27 mouse cellular contexts compared by ENCODE assay signal in genomic region chr3:133554552-133555067, GRCm38 (mm10).
"Had no signal": no experiment of that assay in that cellular context is flagged by ENCODE, and none has a peak within 500 bp of the region (broad histone marks: within the 10 kb centered on the region; RNA-seq: fewer than 3 reads in every experiment).

No protein-coding gene starts in this region.

- H3K4me2 ChIP-seq: embryonic facial prominence, embryonic 12.5 days; embryonic facial prominence, embryonic 13.5 days; embryonic facial prominence, embryonic 15.5 days; forebrain, embryonic 12.5 days; forebrain, embryonic 13.5 days; forebrain, embryonic 15.5 days had no signal

- H3K4me1 ChIP-seq: embryonic facial prominence, embryonic 13.5 days; embryonic facial prominence, embryonic 15.5 days; forebrain, embryonic 10.5 days; forebrain, embryonic 12.5 days; forebrain, embryonic 13.5 days; forebrain, embryonic 15.5 days had no signal

- H3K9me3 ChIP-seq: embryonic facial prominence, embryonic 10.5 days; embryonic facial prominence, embryonic 12.5 days; embryonic facial prominence, embryonic 13.5 days; embryonic facial prominence, embryonic 15.5 days; forebrain, embryonic 10.5 days; forebrain, embryonic 12.5 days; forebrain, embryonic 13.5 days; forebrain, embryonic 15.5 days had no signal

- H3K4me3 ChIP-seq: embryonic facial prominence, embryonic 10.5 days; embryonic facial prominence, embryonic 12.5 days; embryonic facial prominence, embryonic 13.5 days; embryonic facial prominence, embryonic 15.5 days; erythroblast, embryonic 14.5 days; forebrain, embryonic 10.5 days; forebrain, embryonic 12.5 days; forebrain, embryonic 13.5 days; forebrain, embryonic 15.5 days; gastrocnemius, adult 2 months; heart, adult 2 months had no signal

- H3K27me3 ChIP-seq: embryonic facial prominence, embryonic 12.5 days; embryonic facial prominence, embryonic 13.5 days; embryonic facial prominence, embryonic 15.5 days; forebrain, embryonic 12.5 days; forebrain, embryonic 13.5 days; forebrain, embryonic 15.5 days had no signal

- H3K9ac ChIP-seq: embryonic facial prominence, embryonic 12.5 days; embryonic facial prominence, embryonic 13.5 days; embryonic facial prominence, embryonic 15.5 days; forebrain, embryonic 12.5 days; forebrain, embryonic 13.5 days; forebrain, embryonic 15.5 days; forebrain, postnatal 0 days had no signal

- H3K36me3 ChIP-seq: embryonic facial prominence, embryonic 10.5 days; embryonic facial prominence, embryonic 12.5 days; embryonic facial prominence, embryonic 13.5 days; embryonic facial prominence, embryonic 15.5 days; forebrain, embryonic 10.5 days; forebrain, embryonic 12.5 days; forebrain, embryonic 15.5 days had no signal

- H3K27ac ChIP-seq: embryonic facial prominence, embryonic 10.5 days; embryonic facial prominence, embryonic 12.5 days; embryonic facial prominence, embryonic 13.5 days; embryonic facial prominence, embryonic 15.5 days; forebrain, embryonic 10.5 days; forebrain, embryonic 12.5 days; forebrain, embryonic 13.5 days; forebrain, embryonic 15.5 days; gastrocnemius, adult 2 months; heart, adult 2 months had no signal

- ATAC-seq: forebrain, embryonic 13.5 days; forebrain, embryonic 14.5 days; forebrain, embryonic 15.5 days; forebrain, embryonic 16.5 days; forebrain, postnatal 0 days had no signal

- DNase-seq: cerebellum, adult 8-10 months; cerebellum, adult 9-10 months; cerebellum, adult 9-11 months; cerebellum, postnatal 10 days; cerebellum, postnatal 14 days; cerebellum, postnatal 25 days; cerebellum, postnatal 36 days; embryo, embryonic 11 days; forebrain, postnatal 0 days; gastrocnemius, adult 2 months; gastrocnemius, postnatal 10 days; gastrocnemius, postnatal 14 days; gastrocnemius, postnatal 25 days; gastrocnemius, postnatal 36 days; heart, adult 18-20 months; heart, adult 2 months had no signal
